Mouse (Mus musculus): Measurements from ENCODE around the gene Prdx6.
"Not testable (repeated sequence)": the region's sequence is repeated elsewhere in the genome, so short reads cannot be mapped to it uniquely, and the experiment has no call there.

Prdx6 gene

GRCm38 (mm10) chr1:161251417-161252265 is 622 bp upstream of the Prdx6 start:
- DNase-seq (ENCODE audit: low read depth, low spot score) = peak; percentile 85

- peak; percentile 79 for DNase-seq (ENCODE audit: low read depth, low spot score)
These were observed 902 bp downstream of the Prdx6 start for GRCm38 (mm10) chr1:161250031-161250603.

GRCm38 (mm10) chr1:161249442-161249841 is 1.6 kb downstream of the Prdx6 start:
- peak; percentile 34 for DNase-seq (ENCODE audit: low read depth, low spot score)

GRCm38 (mm10) chr1:161248685-161249084 is 2.3 kb downstream of the Prdx6 start:
- DNase-seq (ENCODE audit: low read depth, low spot score) = peak; percentile 65

GRCm38 (mm10) chr1:161247643-161248580 is 3.1 kb downstream of the Prdx6 start:
- peak; percentile 36 for DNase-seq (ENCODE audit: low read depth, low spot score)

GRCm38 (mm10) chr1:161247176-161247575 is 3.8 kb downstream of the Prdx6 start:
- no peak for DNase-seq (ENCODE audit: low read depth, low spot score)

GRCm38 (mm10) chr1:161237750-161238149 is 13.3 kb downstream of the Prdx6 start:
- no peak for DNase-seq (ENCODE audit: low read depth, low spot score)

GRCm38 (mm10) chr1:161237339-161237738 is 13.7 kb downstream of the Prdx6 start:
- DNase-seq (ENCODE audit: low read depth, low spot score) = no peak

GRCm38 (mm10) chr1:161233226-161233839 is 17.7 kb downstream of the Prdx6 start:
- peak; percentile 10 for DNase-seq (ENCODE audit: low read depth, low spot score)

GRCm38 (mm10) chr1:161232181-161232580 is 18.8 kb downstream of the Prdx6 start:
- no peak for DNase-seq (ENCODE audit: low read depth, low spot score)

GRCm38 (mm10) chr1:161224837-161225236 is 26.2 kb downstream of the Prdx6 start:
- DNase-seq (ENCODE audit: low read depth, low spot score) = no peak

GRCm38 (mm10) chr1:161219816-161220215 is 31.2 kb downstream of the Prdx6 start:
- DNase-seq (ENCODE audit: low read depth, low spot score) = no peak

GRCm38 (mm10) chr1:161214465-161214864 is 36.6 kb downstream of the Prdx6 start:
- DNase-seq (ENCODE audit: low read depth, low spot score) = peak; percentile 74

- no peak for DNase-seq (ENCODE audit: low read depth, low spot score)
These were observed 51.2 kb downstream of the Prdx6 start for GRCm38 (mm10) chr1:161199856-161200255.

- not testable (repeated sequence) for DNase-seq (ENCODE audit: low read depth, low spot score)
These were observed 54.7 kb downstream of the Prdx6 start for GRCm38 (mm10) chr1:161196364-161196763.

- peak; percentile 92 for DNase-seq (ENCODE audit: low read depth, low spot score)
These were observed 55.3 kb downstream of the Prdx6 start for GRCm38 (mm10) chr1:161195541-161196351.

GRCm38 (mm10) chr1:161190253-161190910 is 60.6 kb downstream of the Prdx6 start:
- DNase-seq (ENCODE audit: low read depth, low spot score) = no peak
